30 mouse cellular contexts compared by ENCODE assay signal in genomic region chr15:79353690-79354305, GRCm38 (mm10).
"Had no signal": no experiment of that assay in that cellular context is flagged by ENCODE, and none has a peak within 500 bp of the region (broad histone marks: within the 10 kb centered on the region; RNA-seq: fewer than 3 reads in every experiment).

No protein-coding gene starts in this region.

- DNase-seq: left cerebral cortex, postnatal 4 days; liver; liver, embryonic 13.5 days; liver, postnatal 0 days; lung, adult 18-20 months; lung, adult 2 months; lung, embryonic 14.5 days; lung, postnatal 10 days; lung, postnatal 14 days; midbrain, embryonic 14.5 days had no signal

- H3K27ac ChIP-seq: limb, embryonic 10.5 days; limb, embryonic 12.5 days; limb, embryonic 13.5 days; limb, embryonic 15.5 days; liver, embryonic 12.5 days; liver, embryonic 13.5 days; liver, embryonic 14.5 days; liver, embryonic 15.5 days; lung, embryonic 15.5 days; macrophage; midbrain, embryonic 10.5 days; midbrain, embryonic 12.5 days; midbrain, embryonic 13.5 days; midbrain, embryonic 15.5 days; neural tube, embryonic 12.5 days; neural tube, embryonic 13.5 days had no signal

- H3K36me3 ChIP-seq: limb, embryonic 12.5 days; limb, embryonic 13.5 days; limb, embryonic 15.5 days; liver, embryonic 12.5 days; liver, embryonic 13.5 days; liver, embryonic 15.5 days; lung, embryonic 15.5 days; midbrain, embryonic 10.5 days; midbrain, embryonic 12.5 days; midbrain, embryonic 13.5 days; midbrain, embryonic 15.5 days; neural tube, embryonic 12.5 days; neural tube, embryonic 13.5 days had no signal

- H3K4me3 ChIP-seq: limb, embryonic 10.5 days; limb, embryonic 12.5 days; limb, embryonic 13.5 days; limb, embryonic 15.5 days; liver, embryonic 12.5 days; liver, embryonic 13.5 days; liver, embryonic 15.5 days; lung, embryonic 15.5 days; megakaryocyte, embryonic 14.5 days; midbrain, embryonic 10.5 days; midbrain, embryonic 12.5 days; midbrain, embryonic 13.5 days; midbrain, embryonic 15.5 days; myocyte; neural tube, embryonic 12.5 days; neural tube, embryonic 13.5 days had no signal

- H3K9ac ChIP-seq: limb, embryonic 12.5 days; limb, embryonic 13.5 days; limb, embryonic 15.5 days; liver, embryonic 12.5 days; liver, embryonic 13.5 days; liver, embryonic 14.5 days; liver, embryonic 15.5 days; liver, postnatal 0 days; lung, embryonic 14.5 days; lung, embryonic 15.5 days; midbrain, embryonic 12.5 days; midbrain, embryonic 13.5 days; midbrain, embryonic 15.5 days; neural tube, embryonic 12.5 days; neural tube, embryonic 13.5 days had no signal

- H3K4me2 ChIP-seq: limb, embryonic 12.5 days; limb, embryonic 13.5 days; limb, embryonic 15.5 days; liver, embryonic 11.5 days; liver, embryonic 12.5 days; liver, embryonic 13.5 days; liver, embryonic 15.5 days; lung, embryonic 14.5 days; lung, embryonic 15.5 days; midbrain, embryonic 12.5 days; midbrain, embryonic 13.5 days; midbrain, embryonic 15.5 days; neural tube, embryonic 12.5 days; neural tube, embryonic 13.5 days had no signal

- H3K9me3 ChIP-seq: limb, embryonic 10.5 days; limb, embryonic 12.5 days; limb, embryonic 13.5 days; limb, embryonic 15.5 days; liver, embryonic 12.5 days; liver, embryonic 13.5 days; liver, embryonic 15.5 days; lung, embryonic 15.5 days; midbrain, embryonic 10.5 days; midbrain, embryonic 12.5 days; midbrain, embryonic 13.5 days; midbrain, embryonic 15.5 days; neural tube, embryonic 12.5 days; neural tube, embryonic 13.5 days had no signal

- H3K27me3 ChIP-seq: limb, embryonic 15.5 days; lung, embryonic 15.5 days had no signal

- ATAC-seq: liver, embryonic 12.5 days; liver, postnatal 0 days; lung, postnatal 0 days; midbrain, embryonic 13.5 days; midbrain, embryonic 15.5 days; midbrain, embryonic 16.5 days had no signal
